Mouse (Mus musculus) adrenal gland, postnatal 14 days (tissue): ENCODE measurements around the gene Ube2l3. TPM values are rescaled to one million over a fixed set of nuclear protein-coding genes. Genes with fewer than 3 reads are reported as not detected.
"Not testable (repeated sequence)": the region's sequence is repeated elsewhere in the genome, so short reads cannot be mapped to it uniquely, and the experiment has no call there.

ENCODE experiments used
- DNase-seq: peaks from one replicate; pipeline ENCODE4 v3.0.0; 2021; ENCODE audit warnings: mixed read lengths
- long read RNA-seq, 2 experiments: library from polyadenylated mRNA; stranded (forward); transcript quantifications; one replicate each; pipeline ENCODE4 v2.0.0; 2021
- total RNA-seq: library from RNA; stranded (reverse); gene quantifications from 2 replicates; pipeline ENCODE4 v1.2.3, GENCODE M21; 2021

Gene Ube2l3
- total RNA-seq: 190 and 193 TPM in 2 replicates
- long read RNA-seq, experiment 1, transcript Ube2l3-201 (4 exons, 2,609 nt): major isoform, 123 of 149 reads
- long read RNA-seq, experiment 1, partial matches to known transcripts: 18 of 149 reads
- long read RNA-seq, experiment 1, other reads (novel, unspliced or antisense): 5 of 149 reads
- long read RNA-seq, experiment 2, transcript Ube2l3-201 (4 exons, 2,609 nt): major isoform, 78 of 108 reads
- long read RNA-seq, experiment 2, partial matches to known transcripts: 14 of 108 reads
- long read RNA-seq, experiment 2, other reads (novel, unspliced or antisense): 14 of 108 reads

- DNase-seq: no peak
Observed at GRCm38 (mm10) chr16:17202549-17202948, at the start of gene Ube2l3. TSS of gene Ube2l3 (minus strand) at chr16:17202649.

GRCm38 (mm10) chr16:17251539-17251938, 49.1 kb upstream of the Ube2l3 start:
- DNase-seq: peak; percentile 83

GRCm38 (mm10) chr16:17249135-17249534, 46.7 kb upstream of the Ube2l3 start:
- peak; percentile 68 for DNase-seq

- peak; percentile 48 for DNase-seq
Observed at GRCm38 (mm10) chr16:17247727-17248126, 45.3 kb upstream of the Ube2l3 start.

GRCm38 (mm10) chr16:17244996-17245395, 42.5 kb upstream of the Ube2l3 start:
- no peak for DNase-seq

- no peak for DNase-seq
Observed at GRCm38 (mm10) chr16:17243731-17244130, 41.3 kb upstream of the Ube2l3 start.

GRCm38 (mm10) chr16:17239409-17239808, 37.0 kb upstream of the Ube2l3 start:
- DNase-seq: no peak

GRCm38 (mm10) chr16:17237634-17238033, 35.2 kb upstream of the Ube2l3 start:
- no peak for DNase-seq

- peak; percentile 66 for DNase-seq
Observed at GRCm38 (mm10) chr16:17234916-17235665, 32.6 kb upstream of the Ube2l3 start.

GRCm38 (mm10) chr16:17234499-17234895, 32.0 kb upstream of the Ube2l3 start:
- peak; percentile 27 for DNase-seq

- DNase-seq: peak; percentile 55
Observed at GRCm38 (mm10) chr16:17233702-17234498, 31.5 kb upstream of the Ube2l3 start.

- DNase-seq: peak; percentile 97
Observed at GRCm38 (mm10) chr16:17232794-17233701, 30.6 kb upstream of the Ube2l3 start, which contains the start of gene Hic2. TSS of gene Hic2 (plus strand) at chr16:17233572.

- DNase-seq: not testable (repeated sequence)
Observed at GRCm38 (mm10) chr16:17231523-17231922, 29.1 kb upstream of the Ube2l3 start.

GRCm38 (mm10) chr16:17226496-17226895, 24.0 kb upstream of the Ube2l3 start:
- no peak for DNase-seq

- no peak for DNase-seq
Observed at GRCm38 (mm10) chr16:17225584-17225983, 23.1 kb upstream of the Ube2l3 start.

GRCm38 (mm10) chr16:17222197-17222596, 19.7 kb upstream of the Ube2l3 start:
- DNase-seq: peak; percentile 97

- DNase-seq: no peak
Observed at GRCm38 (mm10) chr16:17220127-17220733, 17.8 kb upstream of the Ube2l3 start.

- no peak for DNase-seq
Observed at GRCm38 (mm10) chr16:17216934-17217633, 14.6 kb upstream of the Ube2l3 start.

- peak; percentile 94 for DNase-seq
Observed at GRCm38 (mm10) chr16:17209981-17210838, 7.8 kb upstream of the Ube2l3 start.
